Mouse (Mus musculus) right cerebral cortex, postnatal 25 days (tissue): Measurements from ENCODE around the gene Prkar2b.

Experiments used
- DNase-seq: peaks from one replicate; pipeline ENCODE4 v3.0.0; 2022

The Prkar2b gene

GRCm38 (mm10) chr12:32061090-32061930 is at the start of gene Prkar2b:
TSS of gene Prkar2b (minus strand) at chr12:32061296.
- DNase-seq = peak; percentile 97

- no peak for DNase-seq
Observed at GRCm38 (mm10) chr12:32109201-32109600, 48.1 kb upstream of the Prkar2b start.

- no peak for DNase-seq
Observed at GRCm38 (mm10) chr12:32104955-32105521, 43.9 kb upstream of the Prkar2b start.

GRCm38 (mm10) chr12:32104451-32104862 is 43.4 kb upstream of the Prkar2b start:
- no peak for DNase-seq

GRCm38 (mm10) chr12:32101306-32101705 is 40.2 kb upstream of the Prkar2b start:
- no peak for DNase-seq

- DNase-seq = no peak
Observed at GRCm38 (mm10) chr12:32099686-32100206, 38.6 kb upstream of the Prkar2b start.

- no peak for DNase-seq
Observed at GRCm38 (mm10) chr12:32098596-32098995, 37.5 kb upstream of the Prkar2b start.

GRCm38 (mm10) chr12:32097107-32097506 is 36.0 kb upstream of the Prkar2b start:
- DNase-seq = no peak

GRCm38 (mm10) chr12:32095164-32095563 is 34.1 kb upstream of the Prkar2b start:
- DNase-seq = no peak

- no peak for DNase-seq
Observed at GRCm38 (mm10) chr12:32092452-32092851, 31.4 kb upstream of the Prkar2b start.

GRCm38 (mm10) chr12:32088566-32088965 is 27.5 kb upstream of the Prkar2b start:
- no peak for DNase-seq

GRCm38 (mm10) chr12:32087339-32087738 is 26.2 kb upstream of the Prkar2b start:
- no peak for DNase-seq

GRCm38 (mm10) chr12:32086874-32087273 is 25.8 kb upstream of the Prkar2b start:
- DNase-seq = no peak

GRCm38 (mm10) chr12:32085856-32086255 is 24.8 kb upstream of the Prkar2b start:
- DNase-seq = no peak

GRCm38 (mm10) chr12:32085189-32085588 is 24.1 kb upstream of the Prkar2b start:
- no peak for DNase-seq

GRCm38 (mm10) chr12:32084601-32085000 is 23.5 kb upstream of the Prkar2b start:
- DNase-seq = no peak

- no peak for DNase-seq
Observed at GRCm38 (mm10) chr12:32080692-32081091, 19.6 kb upstream of the Prkar2b start.

- no peak for DNase-seq
Observed at GRCm38 (mm10) chr12:32077403-32077802, 16.3 kb upstream of the Prkar2b start.

- DNase-seq = no peak
Observed at GRCm38 (mm10) chr12:32075831-32076715, 15.0 kb upstream of the Prkar2b start.

GRCm38 (mm10) chr12:32074271-32074670 is 13.2 kb upstream of the Prkar2b start:
- no peak for DNase-seq

GRCm38 (mm10) chr12:32066004-32066403 is 4.9 kb upstream of the Prkar2b start:
- no peak for DNase-seq

- DNase-seq = no peak
Observed at GRCm38 (mm10) chr12:32060247-32061089, 628 bp downstream of the Prkar2b start.
